ENCODE assay signal across 15 mouse cellular contexts in genomic region chr6:23567651-23568050, GRCm38 (mm10).
"Had no signal": no experiment of that assay in that cellular context is flagged by ENCODE, and none has a peak within 500 bp of the region (broad histone marks: within the 10 kb centered on the region; RNA-seq: fewer than 3 reads in every experiment).

No protein-coding gene starts in this region.

- H3K27ac ChIP-seq: neural tube, embryonic 12.5 days; neural tube, embryonic 13.5 days; neural tube, embryonic 15.5 days had no signal

- H3K4me1 ChIP-seq: neural tube, embryonic 12.5 days; neural tube, embryonic 13.5 days had no signal

- DNase-seq: retina, postnatal 1 day; right cerebral cortex, adult 18-20 months; right cerebral cortex, postnatal 14 days; right cerebral cortex, postnatal 25 days; right cerebral cortex, postnatal 4 days; spleen, adult 18-20 months; thymus, adult 18-20 months; thymus, adult 2 months; thymus, postnatal 14 days; thymus, postnatal 25 days; thymus, postnatal 36 days; thymus, postnatal 4 days had no signal

- H3K4me2 ChIP-seq: neural tube, embryonic 12.5 days; neural tube, embryonic 13.5 days; neural tube, embryonic 15.5 days had no signal

- H3K9ac ChIP-seq: neural tube, embryonic 12.5 days; neural tube, embryonic 13.5 days; neural tube, embryonic 15.5 days had no signal

- H3K4me3 ChIP-seq: neural tube, embryonic 12.5 days; neural tube, embryonic 13.5 days; neural tube, embryonic 15.5 days had no signal

- H3K9me3 ChIP-seq: neural tube, embryonic 12.5 days; neural tube, embryonic 13.5 days; neural tube, embryonic 15.5 days had no signal

- H3K27me3 ChIP-seq: neural tube, embryonic 12.5 days; neural tube, embryonic 13.5 days; neural tube, embryonic 15.5 days had no signal

- H3K36me3 ChIP-seq: neural tube, embryonic 12.5 days; neural tube, embryonic 13.5 days; neural tube, embryonic 15.5 days had no signal
